Mouse (Mus musculus): ENCODE measurements around the gene Inava. TPM values are rescaled to one million over a fixed set of nuclear protein-coding genes. Genes with fewer than 3 reads are reported as not detected.
A peak's percentile ranks its signal among the peaks of the same experiment; 100 is the strongest.

Inava gene
- polyA plus RNA-seq, 1 experiment from 2014 or later = 7.9 TPM

DNA sequence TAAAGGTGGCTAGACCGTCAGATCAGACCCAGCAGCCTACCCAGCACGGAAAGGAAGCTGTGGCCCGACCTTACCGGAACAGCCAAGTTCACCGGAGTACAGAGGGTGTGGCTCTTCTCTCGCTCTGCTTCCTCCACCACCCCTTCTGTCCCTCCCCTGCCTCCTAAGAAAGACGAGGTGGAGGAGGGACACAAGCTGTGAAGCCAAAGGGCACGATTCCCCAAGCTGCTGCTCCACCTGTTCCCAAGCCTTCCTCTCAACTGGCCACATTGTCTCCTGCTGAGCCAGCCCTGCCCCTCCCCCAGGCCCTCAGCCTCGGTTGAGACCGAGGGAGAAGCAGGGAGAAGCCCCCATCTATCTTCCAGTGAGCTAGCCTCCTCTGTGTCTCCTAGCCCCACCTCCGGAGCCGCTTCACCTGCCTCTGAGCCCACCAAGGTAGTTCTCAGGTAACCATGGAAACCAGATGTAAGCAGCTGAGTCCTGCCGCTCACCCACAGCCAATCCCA lies 59.9 kb downstream of the Inava start:
- 17% methylated on average over 13 of the region's 13 CpGs for WGBS
- Histone ChIP-seq H3K27ac (no peak overlapping the region; the same call in 1 of the 2 replicates), H3K27me3 (ENCODE audit: insufficient read depth, poor library complexity, severe bottlenecking) (peaks cover 25% of the 10 kb centered on the region; the same call in 1 of the 2 replicates), H3K4me3 (peak overlapping the region; percentile 25; the same call in 1 of the 2 replicates), H3K4me1 (peaks cover 47% of the 10 kb centered on the region), H3K36me3 (peaks cover 29% of the 10 kb centered on the region), H3K9me3 (no peaks in the 10 kb centered on the region)
- no peak for DNase-seq (ENCODE audit: low spot score)

DNA sequence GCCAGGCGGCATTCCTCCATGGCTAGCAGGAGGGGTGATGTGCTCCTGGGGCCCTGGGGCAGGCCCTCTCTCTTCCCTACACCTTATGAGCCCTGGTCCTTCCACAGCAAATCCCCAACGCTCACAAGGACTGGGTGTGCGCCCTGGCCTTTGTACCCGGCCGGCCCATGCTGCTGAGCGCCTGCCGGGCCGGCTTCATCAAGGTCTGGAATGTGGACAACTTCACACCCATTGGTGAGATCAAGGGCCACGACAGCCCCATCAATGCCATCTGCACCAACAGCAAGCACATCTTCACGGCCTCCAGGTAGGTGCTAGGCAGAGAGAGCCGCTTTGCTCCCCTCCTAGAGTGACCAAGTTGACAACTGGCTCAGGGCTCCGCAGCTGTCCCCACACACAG lies 61.4 kb downstream of the Inava start:
- Histone ChIP-seq H3K27ac (0 out of 2 replicates have a peak overlapping the region, but pooled peaks have one; percentile 0), H3K4me1 (peaks cover 38% of the 10 kb centered on the region), H3K9me3 (no peaks in the 10 kb centered on the region), H3K27me3 (ENCODE audit: insufficient read depth, poor library complexity, severe bottlenecking) (peaks cover 25% of the 10 kb centered on the region; the same call in 1 of the 2 replicates), H3K4me3 (no peak overlapping the region), H3K36me3 (peaks cover 29% of the 10 kb centered on the region)
- WGBS = 58% methylated on average over 12 of the region's 12 CpGs
- no peak for DNase-seq (ENCODE audit: low spot score)

DNA sequence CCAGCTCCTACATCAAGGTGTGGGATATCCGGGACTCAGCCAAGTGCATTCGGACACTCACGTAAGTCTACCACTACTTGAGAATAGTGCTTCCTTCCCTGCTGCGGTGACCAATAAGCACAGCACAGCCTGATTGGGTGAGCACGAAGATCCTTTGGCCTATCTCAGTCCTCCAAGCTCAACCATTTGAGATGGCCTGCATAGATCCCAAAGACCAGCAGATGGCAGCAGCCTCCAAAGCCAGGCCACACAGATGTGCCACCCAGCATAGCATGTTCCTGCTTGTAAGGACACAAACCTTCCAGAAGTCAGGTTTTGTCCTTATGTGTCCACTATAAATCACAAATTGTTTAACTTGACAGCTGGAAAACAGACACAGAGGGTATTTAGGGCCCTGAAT lies 64.0 kb downstream of the Inava start:
- Histone ChIP-seq H3K36me3 (peaks cover 25% of the 10 kb centered on the region), H3K4me3 (no peak overlapping the region; the same call in 1 of the 2 replicates), H3K27me3 (ENCODE audit: insufficient read depth, poor library complexity, severe bottlenecking) (peaks cover 25% of the 10 kb centered on the region; the same call in 1 of the 2 replicates), H3K9me3 (no peaks in the 10 kb centered on the region), H3K4me1 (peaks cover 45% of the 10 kb centered on the region), H3K27ac (no peak overlapping the region)
- DNase-seq (ENCODE audit: low spot score) = peak; percentile 93
- 7% methylated on average over 5 of the region's 5 CpGs for WGBS

DNA sequence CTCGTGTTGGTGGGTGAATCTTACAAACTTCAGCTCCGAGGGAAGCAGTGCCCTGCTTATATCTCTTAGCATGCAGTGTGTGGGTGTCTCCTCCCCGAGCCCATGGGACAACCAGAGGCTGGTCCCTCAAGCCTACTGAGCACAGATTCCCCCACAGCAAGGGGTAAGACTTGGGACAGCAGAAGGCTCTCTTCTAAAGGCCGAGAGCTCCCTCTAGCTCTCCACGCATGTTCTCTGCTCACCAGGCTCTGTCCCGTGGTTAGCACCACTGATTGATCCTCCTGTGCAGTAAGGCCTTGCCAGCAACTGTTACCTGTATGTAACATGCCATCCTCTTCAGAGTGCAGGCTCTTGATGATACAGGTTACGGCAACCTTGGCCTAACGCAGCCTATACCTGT lies 66.4 kb downstream of the Inava start:
- H3K36me3 ChIP-seq = peaks cover 39% of the 10 kb centered on the region
- H3K4me3 ChIP-seq = no peak overlapping the region
- H3K27ac ChIP-seq = no peak overlapping the region
- H3K27me3 ChIP-seq (ENCODE audit: insufficient read depth, poor library complexity, severe bottlenecking) = peaks cover 14% of the 10 kb centered on the region; the same call in 1 of the 2 replicates
- no peak for DNase-seq (ENCODE audit: low spot score)
- peaks cover 20% of the 10 kb centered on the region for H3K4me1 ChIP-seq
- no peaks in the 10 kb centered on the region for H3K9me3 ChIP-seq
- 66% methylated on average over 8 of the region's 8 CpGs for WGBS

DNA sequence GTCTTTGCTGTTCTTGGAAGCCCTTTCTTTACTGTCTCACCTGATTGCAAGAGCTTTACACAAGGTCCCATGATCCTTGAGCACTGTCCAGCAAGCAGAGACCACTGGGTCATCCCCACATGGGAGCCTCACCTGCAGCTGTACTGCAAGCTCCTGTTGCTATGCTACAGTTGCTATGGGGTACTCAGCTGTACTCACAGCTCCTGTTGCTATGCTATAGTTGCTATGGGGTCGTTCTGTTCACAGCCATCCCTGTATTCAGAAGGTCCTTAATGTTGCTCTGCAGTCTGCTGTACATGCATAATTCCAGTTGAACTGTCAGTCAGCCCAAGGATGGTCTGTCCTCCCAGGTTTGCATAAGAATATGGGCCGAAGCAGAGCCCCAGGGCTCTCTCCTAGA lies 68.6 kb downstream of the Inava start:
- Histone ChIP-seq H3K27me3 (ENCODE audit: insufficient read depth, poor library complexity, severe bottlenecking) (no peaks in the 10 kb centered on the region), H3K9me3 (no peaks in the 10 kb centered on the region), H3K36me3 (peaks cover 48% of the 10 kb centered on the region), H3K4me3 (no peak overlapping the region), H3K4me1 (peaks cover 12% of the 10 kb centered on the region), H3K27ac (no peak overlapping the region)
- 68% methylated on average over 2 of the region's 2 CpGs for WGBS
- no peak for DNase-seq (ENCODE audit: low spot score)

Other genes with a start within 250 kb of the Inava start
- gene Igfn1, start 227.9 kb downstream of the Inava start, polyA plus RNA-seq (2016; fragmentation: Nextera tagmentation; extraction: Ambion mirVana) = not detected in 2 replicates
- 155 and 166 TPM in 2 replicates for gene Tmem9, start 226.1 kb downstream of the Inava start, polyA plus RNA-seq (2016; fragmentation: Nextera tagmentation; extraction: Ambion mirVana)
- not detected in 2 replicates for gene Ascl5, start 183.5 kb downstream of the Inava start, polyA plus RNA-seq (2016; fragmentation: Nextera tagmentation; extraction: Ambion mirVana)
- 1.3 and 1.6 TPM in 2 replicates for gene Cacna1s, start 181.5 kb downstream of the Inava start, polyA plus RNA-seq (2016; fragmentation: Nextera tagmentation; extraction: Ambion mirVana)
- 4.6 and 5.4 TPM in 2 replicates for gene Kif21b, start 102.9 kb downstream of the Inava start, polyA plus RNA-seq (2016; fragmentation: Nextera tagmentation; extraction: Ambion mirVana)
- gene Mroh3, start 21.4 kb downstream of the Inava start, polyA plus RNA-seq (2016; fragmentation: Nextera tagmentation; extraction: Ambion mirVana) = 0.11 TPM in 1 of 2 replicates, not detected in the other
- gene Gpr25, start 26.6 kb upstream of the Inava start, polyA plus RNA-seq (2016; fragmentation: Nextera tagmentation; extraction: Ambion mirVana) = not detected in 2 replicates
- 7.1 and 10.9 TPM in 2 replicates for gene Camsap2, start 111.8 kb upstream of the Inava start, polyA plus RNA-seq (2016; fragmentation: Nextera tagmentation; extraction: Ambion mirVana)
- gene Ddx59, start 181.0 kb upstream of the Inava start, polyA plus RNA-seq (2016; fragmentation: Nextera tagmentation; extraction: Ambion mirVana) = 14.6 TPM in 2 replicates
- 5.2 and 5.4 TPM in 2 replicates for gene Kif14, start 232.1 kb upstream of the Inava start, polyA plus RNA-seq (2016; fragmentation: Nextera tagmentation; extraction: Ambion mirVana)

Data from heart, embryonic 10.5 days (tissue).